Mouse (Mus musculus): ENCODE measurements around the gene Mum1.

- no peak for TF ChIP-seq CTCF (IDR thresholded peaks at IDR 0.05; ENCODE audit: low read depth, low read length)
- TF ChIP-seq POLR2A (IDR thresholded peaks at IDR 0.05; ENCODE audit: extremely low read depth, insufficient read depth, low read length) = no peak
Observed at GRCm38 (mm10) chr10:80187739-80188138, 38.5 kb upstream of the Mum1 start.
